Mouse (Mus musculus) monocyte, adult 5-6 weeks (primary cell): Measurements from ENCODE around the gene Nfkbia. TPM values are rescaled to one million over a fixed set of nuclear protein-coding genes. Genes with fewer than 3 reads are reported as not detected.
A peak's percentile ranks its signal among the peaks of the same experiment; 100 is the strongest.

Experiments used
- ATAC-seq: fragments of 153-309, 156-312 bp; replicated peaks from 2 replicates; pipeline ENCODE4 v1.8.0; 2017; ENCODE audit warnings: mild to moderate bottlenecking; ENCODE audit not compliant: low TSS enrichment, insufficient number of reproducible peaks, severe bottlenecking, poor library complexity, low FRiP score
- total RNA-seq: library from RNA; stranded (forward); fragments of 200-1000, 200-491, 200-594 nt; gene quantifications from 3 replicates; pipeline ENCODE4 v1.2.3, GENCODE M21; 2017

The Nfkbia gene
- total RNA-seq: 223 to 481 TPM (median 360 TPM) in 3 replicates

- ATAC-seq: peak; percentile 29
These were observed at the start of gene Nfkbia for GRCm38 (mm10) chr12:55492184-55492898. Nfkbia (minus strand) TSS chr12:55492647.

- ATAC-seq: no peak
These were observed 46.7 kb upstream of the Nfkbia start for GRCm38 (mm10) chr12:55539157-55539556.

DNA sequence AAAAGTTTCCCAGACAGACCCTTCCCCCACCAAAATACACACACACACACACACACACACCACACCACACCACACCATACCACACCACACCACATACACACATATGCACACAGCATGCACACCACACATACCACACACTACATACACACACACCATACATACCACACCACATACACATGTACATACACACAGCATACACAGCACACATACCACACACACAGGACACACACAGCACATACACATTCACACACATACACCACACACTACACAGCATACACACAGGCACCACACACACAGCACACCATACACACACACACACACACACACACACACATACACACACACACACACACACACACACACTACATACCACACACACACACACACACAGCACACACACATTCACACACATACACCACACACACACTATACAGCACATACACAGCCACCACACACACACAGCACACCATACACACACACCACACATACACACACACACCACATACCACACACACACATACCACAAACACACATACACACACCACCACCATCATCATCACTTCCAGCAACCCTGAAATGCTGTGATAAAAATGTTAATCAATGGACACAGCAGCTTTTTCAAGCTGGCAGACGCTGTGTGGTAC is 46.0 kb upstream of the Nfkbia start:
- ATAC-seq: peak; percentile 70; the same call in 1 of the 2 replicates

DNA sequence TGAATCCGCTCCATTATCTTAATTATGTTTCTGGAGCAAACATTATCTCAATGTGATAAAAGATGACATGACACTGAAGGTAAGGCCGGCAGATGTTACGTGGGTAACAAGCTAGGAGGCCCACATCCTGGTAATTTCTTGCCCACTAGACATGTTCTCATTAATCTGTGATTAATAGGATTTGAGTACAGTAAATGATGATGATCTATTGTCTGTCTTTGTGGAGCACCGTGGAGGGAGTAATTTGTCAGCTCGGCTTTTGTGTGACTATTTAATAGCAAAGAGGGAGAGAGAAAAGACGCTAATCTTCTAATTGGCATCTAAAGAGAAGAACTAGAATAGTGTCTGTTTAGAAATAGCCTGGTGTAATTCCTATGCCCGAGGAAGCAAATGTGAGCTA is 45.3 kb upstream of the Nfkbia start:
- ATAC-seq: no peak

GRCm38 (mm10) chr12:55536537-55537135 is 44.2 kb upstream of the Nfkbia start:
- no peak for ATAC-seq

- no peak for ATAC-seq
These were observed 34.7 kb upstream of the Nfkbia start for GRCm38 (mm10) chr12:55526983-55527752.

GRCm38 (mm10) chr12:55518061-55518738 is 25.8 kb upstream of the Nfkbia start:
- no peak for ATAC-seq

DNA sequence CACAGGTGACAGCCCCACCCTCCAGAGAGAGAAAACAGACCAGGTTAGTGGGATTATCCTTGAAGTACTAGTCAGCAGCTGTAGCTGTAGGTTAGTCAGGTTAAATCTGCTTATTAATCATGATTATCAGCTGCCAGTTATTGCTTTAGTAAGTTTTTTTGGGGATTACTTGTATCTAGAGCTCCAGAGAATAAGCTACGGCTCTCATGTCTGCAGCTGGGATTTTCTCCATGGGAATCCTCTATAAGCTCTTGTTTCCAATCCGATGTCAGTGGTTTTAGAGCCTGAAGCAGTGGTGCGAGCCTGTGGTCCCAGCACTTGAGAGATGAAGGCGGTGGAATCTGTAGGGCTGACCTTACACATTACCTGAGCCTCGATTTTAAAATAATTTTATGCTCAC is 16.4 kb upstream of the Nfkbia start:
- no peak for ATAC-seq

- ATAC-seq: no peak
These were observed 15.0 kb upstream of the Nfkbia start for GRCm38 (mm10) chr12:55507332-55507935.

GRCm38 (mm10) chr12:55506029-55506330 is 13.5 kb upstream of the Nfkbia start:
- peak; percentile 57; the same call in 1 of the 2 replicates for ATAC-seq

GRCm38 (mm10) chr12:55505314-55506028 is 13.0 kb upstream of the Nfkbia start:
- ATAC-seq: no peak

- ATAC-seq: peak; percentile 48
These were observed 6.6 kb upstream of the Nfkbia start for GRCm38 (mm10) chr12:55499031-55499430.

GRCm38 (mm10) chr12:55497737-55498136 is 5.3 kb upstream of the Nfkbia start:
- ATAC-seq: no peak

- no peak for ATAC-seq
These were observed 3.6 kb upstream of the Nfkbia start for GRCm38 (mm10) chr12:55495902-55496605.

- ATAC-seq: no peak; the same call in 1 of the 2 replicates
These were observed 2.9 kb upstream of the Nfkbia start for GRCm38 (mm10) chr12:55495114-55495901.

- ATAC-seq: no peak
These were observed 934 bp upstream of the Nfkbia start for GRCm38 (mm10) chr12:55493381-55493780.

GRCm38 (mm10) chr12:55492941-55493340 is 494 bp upstream of the Nfkbia start:
- no peak for ATAC-seq
